In genomic region chr4:141010941-141011429, GRCm38 (mm10) we compare ENCODE assay signal across 9 mouse cellular contexts. TPM values are rescaled to one million over a fixed set of nuclear protein-coding genes. Genes with fewer than 3 reads are reported as not detected.
A peak's percentile ranks its signal among the peaks of the same experiment; 100 is the strongest.
DNase-seq lines count a peak whose midpoint lies in the region; ATAC-seq and TF ChIP-seq lines count a peak whose summit lies in the region.
"Had no signal": no experiment of that assay in that cellular context is flagged by ENCODE, and none has a peak within 500 bp of the region (broad histone marks: within the 10 kb centered on the region; RNA-seq: fewer than 3 reads in every experiment).

No protein-coding gene starts in this region.

- no peak for TF ChIP-seq CTCF in liver, embryonic 14.5 days (IDR thresholded peaks at IDR 0.05; ENCODE audit: low read depth)

- peaks cover 4% of the 10 kb centered on the region for H3K4me1 ChIP-seq in embryonic facial prominence, embryonic 11.5 days (ENCODE audit: control insufficient read depth, insufficient read depth, low read length)
- peaks cover 40% of the 10 kb centered on the region for H3K4me1 ChIP-seq in hindbrain, embryonic 10.5 days (replicated peaks)
- peaks cover 2 to 8% of the 10 kb centered on the region in 2 experiments; a peak in 3 of 4 replicates for H3K4me1 ChIP-seq in liver, embryonic 14.5 days (replicated peaks; ENCODE audit: control insufficient read depth in 2 of 2, insufficient read depth in 2 of 2, low read length in 1 of 2)

- H3K9ac ChIP-seq in embryonic facial prominence, embryonic 11.5 days (replicated peaks; ENCODE audit: low read length) = peak overlapping the region; percentile 95
- H3K9ac ChIP-seq in liver, embryonic 14.5 days (replicated peaks) = no peak overlapping the region

- H3K27me3 ChIP-seq in embryonic facial prominence, embryonic 11.5 days (ENCODE audit: control insufficient read depth, insufficient read depth, low read length) = no peaks in the 10 kb centered on the region
- no peaks in the 10 kb centered on the region for H3K27me3 ChIP-seq in hindbrain, embryonic 10.5 days (ENCODE audit: insufficient read depth, poor library complexity, severe bottlenecking)
- H3K27me3 ChIP-seq in liver, embryonic 14.5 days (ENCODE audit: control insufficient read depth, insufficient read depth, low read length) = peaks cover 12% of the 10 kb centered on the region

- peak overlapping the region; percentile 80 for H3K4me3 ChIP-seq in embryonic facial prominence, embryonic 11.5 days (ENCODE audit: low read depth, low read length)
- H3K4me3 ChIP-seq in hindbrain, embryonic 10.5 days = peak overlapping the region; percentile 75
- peak overlapping the region; percentile 33 to 40 for H3K4me3 ChIP-seq in liver, embryonic 14.5 days (ENCODE audit: insufficient read depth in 1 of 2, low read depth in 2 of 2, low read length in 2 of 2)
- H3K4me3 ChIP-seq: megakaryocyte, embryonic 14.5 days had no signal

- peak; percentile 36 for ATAC-seq in embryonic facial prominence, embryonic 11.5 days (replicated peaks; ENCODE audit: insufficient number of reproducible peaks, low FRiP score, low TSS enrichment, low read depth)
- ATAC-seq in liver, embryonic 14.5 days (ENCODE audit: insufficient read depth) = no peak

- peak overlapping the region; percentile 73 for H3K4me2 ChIP-seq in embryonic facial prominence, embryonic 11.5 days (ENCODE audit: low read depth, low read length)
- H3K4me2 ChIP-seq in liver, embryonic 14.5 days (ENCODE audit: low read depth) = peak overlapping the region; percentile 47

- 0% methylated on average over 17 of the region's 17 CpGs for WGBS in embryonic facial prominence, embryonic 11.5 days
- under 1% methylated on average over 17 of the region's 17 CpGs for WGBS in hindbrain, embryonic 10.5 days
- 10% methylated on average over 17 of the region's 17 CpGs for WGBS in liver, embryonic 14.5 days (ENCODE audit: insufficient replicate concordance)

- TF ChIP-seq EP300 in liver, embryonic 14.5 days (IDR thresholded peaks at IDR 0.05; ENCODE audit: low read depth) = no peak

- H3K27ac ChIP-seq in embryonic facial prominence, embryonic 11.5 days (replicated peaks; ENCODE audit: low read depth, low read length) = peak overlapping the region; percentile 95
- H3K27ac ChIP-seq in hindbrain, embryonic 10.5 days = peak overlapping the region; percentile 98
- no peak overlapping the region for H3K27ac ChIP-seq in liver, embryonic 14.5 days

- H3K36me3 ChIP-seq in embryonic facial prominence, embryonic 11.5 days (replicated peaks; ENCODE audit: control insufficient read depth, insufficient read depth, low read depth, low read length) = peaks cover 22% of the 10 kb centered on the region
- H3K36me3 ChIP-seq in hindbrain, embryonic 10.5 days = peaks cover 62% of the 10 kb centered on the region
- no peaks in the 10 kb centered on the region for H3K36me3 ChIP-seq in liver, embryonic 14.5 days (replicated peaks; ENCODE audit: control insufficient read depth, insufficient read depth, low read depth)

- no peaks in the 10 kb centered on the region for H3K9me3 ChIP-seq in embryonic facial prominence, embryonic 11.5 days (replicated peaks; ENCODE audit: control insufficient read depth, low read length)
- H3K9me3 ChIP-seq in hindbrain, embryonic 10.5 days = peaks cover 6% of the 10 kb centered on the region; the same call in 1 of the 2 replicates
- H3K9me3 ChIP-seq in liver, embryonic 14.5 days (ENCODE audit: control insufficient read depth, low read length) = no peaks in the 10 kb centered on the region

- peak; percentile 72 for DNase-seq in MN1 (ENCODE audit: low spot score)
- peak; percentile 85 for DNase-seq in embryonic facial prominence, embryonic 11.5 days (ENCODE audit: low spot score)
- DNase-seq in hindbrain, embryonic 10.5 days (ENCODE audit: low spot score) = peak; percentile 63
- DNase-seq in liver, embryonic 14.5 days (ENCODE audit: low read depth in 3 of 3, low spot score in 3 of 3) = no peak
- peak; percentile 55 for DNase-seq in retina, embryonic 14.5 days (ENCODE audit: low spot score)
- no peak for DNase-seq in layer of hippocampus, postnatal 36 days
- no peak for DNase-seq in cerebellum, postnatal 36 days
- DNase-seq in urinary bladder, adult 2 months (ENCODE audit: low spot score) = no peak

RNA-seq across cellular contexts. Expression of gene Mfap2, which starts 0.8 kb away (rescaled TPM):
- 409 and 469 TPM in 2 replicates for polyA plus RNA-seq in embryonic facial prominence, embryonic 11.5 days (2014; fragmentation: Nextera tagmentation; extraction: Ambion mirVana)
- 307 and 334 TPM in 2 replicates for polyA plus RNA-seq in hindbrain, embryonic 10.5 days (2016; fragmentation: Nextera tagmentation; extraction: Ambion mirVana)
- polyA plus RNA-seq in liver, embryonic 14.5 days (2012; rRNA removed) = 7.1 and 10.5 TPM in 2 replicates
- polyA plus RNA-seq in liver, embryonic 14.5 days (2014; fragmentation: Nextera tagmentation; extraction: Ambion mirVana) = 11.0 and 11.6 TPM in 2 replicates
- total RNA-seq in layer of hippocampus, postnatal 36 days (2021) = 1 to 10 TPM; 5.7 to 5.8 TPM
- 37.6 and 37.9 TPM in 2 replicates for polyA plus RNA-seq in urinary bladder, adult 2 months (2012; rRNA removed)

RNA-seq across cellular contexts. Expression of gene Atp13a2, which starts 24.3 kb away (rescaled TPM):
- polyA plus RNA-seq in embryonic facial prominence, embryonic 11.5 days (2014; fragmentation: Nextera tagmentation; extraction: Ambion mirVana) = 19.8 and 26.1 TPM in 2 replicates
- 54.8 and 82.1 TPM in 2 replicates for polyA plus RNA-seq in hindbrain, embryonic 10.5 days (2016; fragmentation: Nextera tagmentation; extraction: Ambion mirVana)
- 17.9 and 21.6 TPM in 2 replicates for polyA plus RNA-seq in liver, embryonic 14.5 days (2012; rRNA removed)
- polyA plus RNA-seq in liver, embryonic 14.5 days (2014; fragmentation: Nextera tagmentation; extraction: Ambion mirVana) = 11.4 and 14.1 TPM in 2 replicates
- total RNA-seq in layer of hippocampus, postnatal 36 days (2021) = 100 to 1,000 TPM; 150 to 154 TPM
- 49.5 and 57.3 TPM in 2 replicates for polyA plus RNA-seq in urinary bladder, adult 2 months (2012; rRNA removed)

RNA-seq across cellular contexts. Expression of gene Crocc, which starts 49.4 kb away (rescaled TPM):
- polyA plus RNA-seq in embryonic facial prominence, embryonic 11.5 days (2014; fragmentation: Nextera tagmentation; extraction: Ambion mirVana) = 6.8 and 7.5 TPM in 2 replicates
- polyA plus RNA-seq in hindbrain, embryonic 10.5 days (2016; fragmentation: Nextera tagmentation; extraction: Ambion mirVana) = 11.4 and 12.0 TPM in 2 replicates
- 1.3 and 1.7 TPM in 2 replicates for polyA plus RNA-seq in liver, embryonic 14.5 days (2012; rRNA removed)
- polyA plus RNA-seq in liver, embryonic 14.5 days (2014; fragmentation: Nextera tagmentation; extraction: Ambion mirVana) = 0.35 and 0.53 TPM in 2 replicates
- total RNA-seq in layer of hippocampus, postnatal 36 days (2021) = 10 to 100 TPM; 73.7 to 77.2 TPM
- polyA plus RNA-seq in urinary bladder, adult 2 months (2012; rRNA removed) = 27.0 and 30.8 TPM in 2 replicates

RNA-seq across cellular contexts. Expression of gene Sdhb, which starts 50.0 kb away (rescaled TPM):
- 428 and 430 TPM in 2 replicates for polyA plus RNA-seq in embryonic facial prominence, embryonic 11.5 days (2014; fragmentation: Nextera tagmentation; extraction: Ambion mirVana)
- 412 and 491 TPM in 2 replicates for polyA plus RNA-seq in hindbrain, embryonic 10.5 days (2016; fragmentation: Nextera tagmentation; extraction: Ambion mirVana)
- polyA plus RNA-seq in liver, embryonic 14.5 days (2012; rRNA removed) = 68.1 and 86.1 TPM in 2 replicates
- 201 and 211 TPM in 2 replicates for polyA plus RNA-seq in liver, embryonic 14.5 days (2014; fragmentation: Nextera tagmentation; extraction: Ambion mirVana)
- 100 to 1,000 TPM; 175 to 186 TPM for total RNA-seq in layer of hippocampus, postnatal 36 days (2021)
- polyA plus RNA-seq in urinary bladder, adult 2 months (2012; rRNA removed) = 175 and 188 TPM in 2 replicates

Comparison
In these comparisons a context has a peak if more than half of its experiments do, and no peak if none do; other contexts are left out.
1. DNase-seq: peak in MN1 (single experiment), embryonic facial prominence, embryonic 11.5 days (single experiment), hindbrain, embryonic 10.5 days (single experiment) and retina, embryonic 14.5 days (single experiment); none in liver, embryonic 14.5 days (0 of 3), layer of hippocampus, postnatal 36 days (0 of 2), cerebellum, postnatal 36 days (0 of 2) and urinary bladder, adult 2 months (single experiment).
2. Peak in every context shown above with its lines, with median percentiles within 50 percentile points of each other: H3K4me3 ChIP-seq.